Mouse (Mus musculus) adrenal gland, adult 10 weeks (tissue): ENCODE results near the gene Mia3. TPM values are rescaled to one million over a fixed set of nuclear protein-coding genes. Genes with fewer than 3 reads are reported as not detected.

Experiments
- polyA plus RNA-seq: library from polyadenylated mRNA; stranded (reverse); fragments of 350-450 nt; fragmentation: Illumina TruSeq; extraction: RNeasy Lipid Tissue Mini Kit (QIAGEN cat#74804); gene quantifications from one replicate; pipeline ENCODE4 v1.2.3, GENCODE M21; 2014; ENCODE audit warnings: low read depth, low replicate concordance

Mia3 gene
- polyA plus RNA-seq = 320 TPM

GRCm38 (mm10) chr1:183369427-183370014 lies at the start of gene Mia3:
Gene Mia3, minus strand, starts transcription at chr1:183369553.

GRCm38 (mm10) chr1:183417873-183418272 lies 48.5 kb upstream of the Mia3 start, which contains the start of gene Hhipl2:
Gene Hhipl2, plus strand, starts transcription at chr1:183418215.

GRCm38 (mm10) chr1:183388426-183389406 lies 19.4 kb upstream of the Mia3 start, which contains the start of gene Taf1a:
Gene Taf1a, plus strand, starts transcription at chr1:183388981.

GRCm38 (mm10) chr1:183296877-183297383 lies 72.4 kb downstream of the Mia3 start, which contains the start of gene Brox:
Gene Brox, minus strand, starts transcription at chr1:183297269.

GRCm38 (mm10) chr1:183296465-183296864 lies 72.9 kb downstream of the Mia3 start, which contains the start of gene Aida:
Gene Aida, plus strand, starts transcription at chr1:183296590.

Other genes with a start within 250 kb of the Mia3 start
- gene Disp1, start 148.0 kb downstream of the Mia3 start, polyA plus RNA-seq = 2.3 TPM
- gene Aida, start 73.0 kb downstream of the Mia3 start, polyA plus RNA-seq = 156 TPM
- gene Brox, start 72.3 kb downstream of the Mia3 start, polyA plus RNA-seq = 120 TPM
- gene Taf1a, start 19.4 kb upstream of the Mia3 start, polyA plus RNA-seq = 13.2 TPM
- gene Hhipl2, start 48.7 kb upstream of the Mia3 start, polyA plus RNA-seq = not detected